Mouse (Mus musculus) kidney, adult 2 months (tissue): ENCODE results near the gene Apoa1.

Experiments used
- CTCF ChIP-seq: fragments of 200-500 bp; conservative IDR thresholded peaks from 2 replicates; pipeline ENCODE4 v1.5.1; 2011; ENCODE audit warnings: low read depth, mild to moderate bottlenecking, control low read depth, low read length, moderate library complexity, mixed read lengths; ENCODE audit not compliant: insufficient read depth, insufficient read length
- POLR2A ChIP-seq: fragments of 200-500 bp; IDR thresholded peaks from one replicate; pipeline ENCODE4 v1.6.1; 2011; ENCODE audit warnings: low read depth, low read length, control low read depth

DNA sequence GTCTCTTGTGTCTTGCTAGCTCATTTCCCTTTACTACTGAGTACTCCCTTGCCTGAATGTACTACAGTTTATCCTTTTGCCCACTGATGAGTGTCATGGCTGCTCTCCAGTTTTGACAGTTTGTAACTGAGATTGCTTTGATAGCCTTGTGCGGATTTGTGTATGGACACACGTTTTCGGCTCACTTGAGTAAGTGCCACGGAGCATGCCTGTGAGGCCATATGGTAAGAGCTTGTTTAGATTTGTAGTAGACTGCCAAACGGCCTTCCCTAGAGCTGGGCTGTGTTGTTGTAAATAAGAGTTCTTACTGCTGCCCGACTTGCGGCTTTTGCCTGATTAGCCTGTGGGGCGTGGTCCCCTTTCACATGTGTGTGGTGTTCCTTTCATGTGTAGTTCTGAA lies 47.1 kb upstream of the Apoa1 start:
- TF ChIP-seq CTCF (no peak), POLR2A (no peak)
